ENCODE assay signal across 20 mouse cellular contexts in genomic region chr16:64789706-64790105, GRCm38 (mm10). TPM values are rescaled to one million over a fixed set of nuclear protein-coding genes. Genes with fewer than 3 reads are reported as not detected.
A peak's percentile ranks its signal among the peaks of the same experiment; 100 is the strongest.
DNase-seq lines count a peak whose midpoint lies in the region; ATAC-seq lines count a peak whose summit lies in the region.
"Had no signal": no experiment of that assay in that cellular context is flagged by ENCODE, and none has a peak within 500 bp of the region (broad histone marks: within the 10 kb centered on the region; RNA-seq: fewer than 3 reads in every experiment).

No protein-coding gene starts in this region.

- ATAC-seq in CD4-positive, CD25-positive, alpha-beta regulatory T cell, adult 4 months, result peak; percentile 91
- ATAC-seq: forebrain, embryonic 15.5 days; intestine, postnatal 0 days had no signal

- DNase-seq in 416B (ENCODE audit: low read depth), result peak; percentile 49
- DNase-seq in induced T-regulatory cell, adult 2 months (ENCODE audit: low read depth), result peak; percentile 77
- DNase-seq in spleen, postnatal 36 days (ENCODE audit: low spot score in 2 of 2), result no peak
- no peak for DNase-seq in cerebellum, adult 11-12 months
- no peak for DNase-seq in right cerebral cortex, postnatal 14 days
- DNase-seq: adrenal gland, adult 8-10 months; adrenal gland, postnatal 25 days; B cell, adult 2 months; cerebellum, adult 2 months; cerebellum, adult 9-11 months; cerebellum, postnatal 25 days; gastrocnemius, postnatal 10 days; gastrocnemius, postnatal 36 days; heart, adult 2 months; heart, postnatal 14 days; heart, postnatal 4 days; kidney, adult 2 months had no signal

RNA-seq across cellular contexts. Expression of gene 4930453N24Rik, which starts 18.7 kb away (rescaled TPM):
- polyA plus RNA-seq in CD4-positive, CD25-positive, alpha-beta regulatory T cell, adult 4 months (2017; shearing (Covaris generic)), result 10 to 100 TPM; 12.3 to 21.5 TPM

Comparison
In these comparisons a context has a peak if more than half of its experiments do, and no peak if none do; other contexts are left out.
1. DNase-seq: peak in 416B (single experiment) and induced T-regulatory cell, adult 2 months (single experiment); none in spleen, postnatal 36 days (0 of 2), cerebellum, adult 11-12 months (single experiment) and right cerebral cortex, postnatal 14 days (single experiment).